Mouse (Mus musculus) midbrain, embryonic 14.5 days (tissue): Measurements from ENCODE around the gene Capn7. TPM values are rescaled to one million over a fixed set of nuclear protein-coding genes. Genes with fewer than 3 reads are reported as not detected.

Experiments used
- ATAC-seq: fragments of 200-750 bp; cut with Nextera tagmentation; 2 replicates; pipeline ENCODE4 v1.8.0; 2017; ENCODE audit warnings: moderate number of reproducible peaks, moderate library complexity; ENCODE audit not compliant: low FRiP score, low TSS enrichment
- DNase-seq: peaks from one replicate; pipeline ENCODE4 v3.0.0-alpha.2; 2015
- H3K27ac ChIP-seq: fragments of 300-500 bp; sonication (generic); replicated peaks from 2 replicates; pipeline ENCODE4 v1.5.1; 2014; ENCODE audit warnings: mild to moderate bottlenecking, low read depth, low read length, moderate library complexity
- H3K27me3 ChIP-seq: fragments of 300-500 bp; sonication (generic); 2 replicates; pipeline ENCODE4 v1.6.1; 2014; ENCODE audit warnings: low read length, control low read depth, mixed read lengths; ENCODE audit not compliant: control insufficient read depth, insufficient read depth
- H3K36me3 ChIP-seq: fragments of 300-500 bp; sonication (generic); 2 replicates; pipeline ENCODE4 v1.6.1; 2014; ENCODE audit warnings: low read length, control low read depth; ENCODE audit not compliant: control insufficient read depth, insufficient read depth
- H3K4me1 ChIP-seq: fragments of 300-500 bp; sonication (generic); 2 replicates; pipeline ENCODE4 v1.6.1; 2014; ENCODE audit warnings: mild to moderate bottlenecking, antibody characterized with exemption, low read length, control low read depth; ENCODE audit not compliant: control insufficient read depth, insufficient read depth
- H3K4me2 ChIP-seq: fragments of 300-500 bp; sonication (generic); 2 replicates; pipeline ENCODE4 v1.6.1; 2014; ENCODE audit warnings: mild to moderate bottlenecking, low read length, moderate library complexity
- H3K4me3 ChIP-seq: fragments of 300-500 bp; sonication (generic); replicated peaks from 2 replicates; pipeline ENCODE4 v1.5.1; 2014; ENCODE audit warnings: low read depth, low read length
- H3K9ac ChIP-seq: fragments of 300-500 bp; sonication (generic); replicated peaks from 2 replicates; pipeline ENCODE4 v1.6.1; 2014; ENCODE audit warnings: mild to moderate bottlenecking, low read length, moderate library complexity
- H3K9me3 ChIP-seq: fragments of 300-500 bp; sonication (generic); 2 replicates; pipeline ENCODE4 v1.6.1; 2016; ENCODE audit warnings: low read length, control low read depth, mixed read lengths; ENCODE audit not compliant: control insufficient read depth
- WGBS: fragments of 180-500 bp; shearing (Covaris S2); extraction: QIAGEN DNeasy Blood & Tissue Kit; methylation state at CpG from one replicate; pipeline ENCODE4 v1.1.7; 2014; 5-methylcytosine and 5-hydroxymethylcytosine counted together
- polyA plus RNA-seq: library from polyadenylated mRNA; unstranded; fragments of >200 nt; fragmentation: Nextera tagmentation; extraction: Ambion mirVana; gene quantifications from 2 replicates; pipeline ENCODE4 v1.2.1, GENCODE M21; 2014

Capn7 gene
- polyA plus RNA-seq, 1 experiment from 2014 or later = 89.4 TPM

DNA sequence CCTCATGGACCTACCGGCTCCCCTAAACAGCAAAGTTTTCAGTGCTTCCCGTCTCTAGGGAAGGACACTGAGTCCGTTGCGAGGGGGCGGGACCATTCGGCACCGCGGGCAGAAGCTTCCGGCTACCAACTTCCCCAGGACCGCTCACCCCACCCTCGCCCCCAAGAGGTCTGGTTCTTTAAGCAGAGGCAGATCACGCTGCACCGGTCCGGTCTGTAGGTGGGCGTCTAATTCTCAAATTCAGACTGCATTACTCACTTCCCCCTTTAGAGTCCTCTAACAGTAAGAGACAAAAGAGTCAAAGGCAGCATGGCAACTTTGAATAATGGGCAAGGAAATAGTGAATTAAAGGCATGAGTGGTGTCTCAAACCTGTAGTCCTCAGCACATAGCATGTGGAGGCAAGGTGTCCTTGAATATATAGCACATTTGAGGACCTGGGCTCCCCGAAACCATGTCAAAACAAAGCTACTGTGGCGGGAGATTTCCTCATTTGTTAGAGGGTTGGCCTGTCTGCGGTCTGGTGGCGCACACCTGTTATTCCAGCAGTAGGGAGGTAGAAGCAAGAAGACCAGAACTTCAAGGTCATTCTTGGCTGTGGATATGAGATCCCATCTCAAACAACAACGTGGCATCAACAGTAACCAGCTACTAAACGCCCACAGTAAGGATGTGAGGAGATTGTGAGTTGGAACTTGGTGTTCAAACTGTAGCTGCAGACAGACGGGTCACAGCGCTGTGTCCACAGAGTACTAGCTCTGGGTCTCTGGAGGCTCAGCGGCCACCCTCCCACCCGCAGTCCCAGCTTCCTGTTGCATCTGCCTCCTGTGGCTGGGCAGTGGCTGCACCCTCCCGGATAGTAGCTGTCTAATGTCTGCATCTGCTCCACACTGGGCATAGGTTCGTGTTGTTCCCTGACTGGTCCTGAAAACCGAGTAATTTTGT lies 12.3 kb upstream of the Capn7 start, which contains the start of gene Dnah1:
TSS of gene Dnah1 (minus strand) at position 48 of the 944 bp plus-strand sequence.
- DNase-seq = peak; percentile 53
- H3K4me1 ChIP-seq = 0 out of 2 replicates have a peak, but pooled peaks cover 5% of the 10 kb centered on the region
- H3K9ac ChIP-seq = no peak within 1 kb of the TSS
- no peaks in the 10 kb centered on the region for H3K36me3 ChIP-seq
- H3K27ac ChIP-seq = no peak within 1 kb of the TSS
- 35% methylated on average over 28 of the region's 28 CpGs for WGBS
- H3K4me3 ChIP-seq = peak within 1 kb of the TSS; percentile 18
- no peaks in the 10 kb centered on the region for H3K9me3 ChIP-seq
- ATAC-seq = no peak
- peak within 1 kb of the TSS; percentile 51 for H3K4me2 ChIP-seq
- no peaks in the 10 kb centered on the region for H3K27me3 ChIP-seq

DNA sequence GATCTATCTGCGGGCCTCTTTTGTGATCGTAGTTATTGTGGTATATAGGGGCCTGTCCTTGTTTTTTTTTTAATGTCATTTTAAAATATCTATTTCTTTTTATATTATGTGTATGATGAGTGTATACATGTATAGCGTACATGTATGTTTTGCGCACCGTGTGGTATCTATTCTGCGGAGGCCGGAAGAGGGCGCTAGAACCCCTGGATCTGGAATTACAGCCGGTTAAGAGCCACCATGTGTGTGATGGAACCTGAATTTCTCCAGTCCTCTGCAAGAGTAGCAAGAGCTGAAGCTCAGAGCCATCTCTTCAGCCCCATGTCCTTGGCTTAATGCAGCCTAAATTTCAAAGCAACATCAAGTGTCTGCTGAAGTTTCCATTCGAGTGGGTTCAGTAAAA lies 11.6 kb upstream of the Capn7 start:
- Histone ChIP-seq H3K27ac (no peak overlapping the region), H3K27me3 (no peaks in the 10 kb centered on the region), H3K4me2 (no peak overlapping the region), H3K4me3 (no peak overlapping the region), H3K36me3 (no peaks in the 10 kb centered on the region), H3K9ac (no peak overlapping the region), H3K9me3 (no peaks in the 10 kb centered on the region), H3K4me1 (0 out of 2 replicates have a peak, but pooled peaks cover 5% of the 10 kb centered on the region)
- DNase-seq (peak; percentile 4), ATAC-seq (no peak)
- WGBS = 73% methylated on average over 10 of the region's 10 CpGs

DNA sequence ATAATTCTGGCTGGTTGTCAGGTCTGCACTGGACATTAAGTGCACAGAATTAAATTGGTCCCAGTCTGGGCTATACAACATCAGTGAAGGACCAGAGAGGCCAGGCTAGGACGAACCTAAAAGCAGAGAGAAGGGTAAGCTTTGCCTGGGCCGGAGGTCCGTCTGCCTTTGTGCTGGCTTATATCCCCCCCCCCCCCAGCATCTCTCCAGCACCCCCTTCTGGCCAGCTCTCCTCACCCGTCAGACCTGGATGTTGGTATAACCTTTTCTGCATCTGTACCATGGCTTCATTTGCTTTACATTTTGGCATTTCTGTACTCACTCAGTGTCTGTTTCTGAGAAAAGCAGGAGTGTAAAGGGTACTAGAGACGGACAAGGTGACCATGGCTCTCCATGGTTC lies 10.9 kb upstream of the Capn7 start:
- H3K4me2 ChIP-seq = no peak overlapping the region
- DNase-seq = no peak
- H3K27me3 ChIP-seq = no peaks in the 10 kb centered on the region
- H3K36me3 ChIP-seq = no peaks in the 10 kb centered on the region
- ATAC-seq = no peak
- H3K4me1 ChIP-seq = 0 out of 2 replicates have a peak, but pooled peaks cover 5% of the 10 kb centered on the region
- H3K4me3 ChIP-seq = no peak overlapping the region
- H3K27ac ChIP-seq = no peak overlapping the region
- 41% methylated on average over 5 of the region's 5 CpGs for WGBS
- H3K9me3 ChIP-seq = no peaks in the 10 kb centered on the region
- H3K9ac ChIP-seq = no peak overlapping the region

DNA sequence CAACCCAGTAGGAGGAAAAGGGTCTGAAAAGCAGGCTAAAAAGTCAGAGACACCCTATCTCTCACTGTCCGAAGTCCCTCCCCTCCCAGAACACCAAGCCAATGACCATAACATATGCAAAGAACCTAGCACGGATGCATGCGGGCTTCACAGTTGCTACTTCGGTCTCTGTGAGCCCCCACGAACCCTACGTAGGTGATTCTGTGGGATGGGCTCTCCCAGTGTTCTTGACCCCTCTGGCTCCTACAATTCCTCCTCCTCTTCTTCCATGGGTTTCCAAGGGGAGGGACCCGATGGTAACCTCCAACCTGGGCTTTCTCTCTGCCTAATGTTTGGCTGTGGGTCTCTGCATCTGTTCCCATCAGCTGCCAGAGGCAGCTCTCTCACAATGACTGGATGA lies 9.7 kb upstream of the Capn7 start:
- WGBS = 82% methylated on average over 7 of the region's 7 CpGs

DNA sequence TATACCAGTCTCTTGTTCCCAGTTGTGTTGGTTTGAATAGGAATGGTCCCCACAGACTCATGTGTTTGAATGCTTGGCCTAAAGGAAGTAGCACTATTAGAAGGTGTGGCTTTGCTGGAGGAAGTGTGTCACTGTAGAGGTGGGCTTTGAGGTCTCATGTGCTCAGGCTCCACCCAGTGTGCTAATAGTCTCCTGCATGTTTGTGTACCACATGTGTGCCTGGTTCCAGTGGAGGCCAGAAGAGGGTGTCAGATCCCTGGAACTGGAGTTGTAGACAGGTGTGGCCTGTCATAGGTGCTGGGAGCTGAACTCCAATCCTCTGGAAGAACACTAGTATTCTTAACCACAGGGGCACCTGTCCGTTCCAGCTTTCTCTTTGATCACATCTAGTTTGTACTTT lies 9.2 kb upstream of the Capn7 start:
- WGBS = 95% methylated on average over 1 of the region's 1 CpGs
- H3K27me3 ChIP-seq = no peaks in the 10 kb centered on the region
- 0 out of 2 replicates have a peak, but pooled peaks cover 5% of the 10 kb centered on the region for H3K4me1 ChIP-seq
- DNase-seq (no peak), ATAC-seq (no peak)
- H3K9ac ChIP-seq = no peak overlapping the region
- H3K4me2 ChIP-seq = no peak overlapping the region
- no peak overlapping the region for H3K4me3 ChIP-seq
- no peak overlapping the region for H3K27ac ChIP-seq
- no peaks in the 10 kb centered on the region for H3K36me3 ChIP-seq
- H3K9me3 ChIP-seq = no peaks in the 10 kb centered on the region

More for the DNA sequence above, 9.7 kb upstream of the Capn7 start:
- H3K27me3 ChIP-seq = no peaks in the 10 kb centered on the region
- H3K27ac ChIP-seq = no peak overlapping the region
- H3K4me2 ChIP-seq = no peak overlapping the region
- no peaks in the 10 kb centered on the region for H3K9me3 ChIP-seq
- no peaks in the 10 kb centered on the region for H3K36me3 ChIP-seq
- ATAC-seq (no peak), DNase-seq (no peak)
- H3K9ac ChIP-seq = no peak overlapping the region
- H3K4me3 ChIP-seq = no peak overlapping the region
- 0 out of 2 replicates have a peak, but pooled peaks cover 5% of the 10 kb centered on the region for H3K4me1 ChIP-seq

DNA sequence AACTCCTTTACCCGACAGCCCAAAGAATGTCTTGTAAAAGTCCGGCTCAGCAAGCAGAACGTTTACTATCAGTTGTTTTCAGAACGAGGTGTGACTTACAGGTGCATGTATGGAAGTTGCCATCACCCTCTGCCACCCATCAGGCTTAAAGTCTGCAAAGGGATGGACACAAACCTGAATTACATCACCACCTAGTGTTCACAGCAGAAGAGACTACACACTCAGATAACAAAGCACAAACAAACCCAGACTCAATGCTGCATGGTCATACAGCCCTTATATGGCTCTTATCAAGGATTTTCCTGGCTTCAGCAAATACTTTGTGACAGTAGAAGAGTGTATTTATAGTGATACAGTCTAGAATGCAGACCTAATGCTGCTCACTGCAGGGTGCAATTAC lies 8.8 kb upstream of the Capn7 start:
- no peaks in the 10 kb centered on the region for H3K27me3 ChIP-seq
- H3K9me3 ChIP-seq = no peaks in the 10 kb centered on the region
- H3K9ac ChIP-seq = no peak overlapping the region
- 84% methylated on average over 4 of the region's 4 CpGs for WGBS
- no peaks in the 10 kb centered on the region for H3K36me3 ChIP-seq
- DNase-seq (peak; percentile 9), ATAC-seq (no peak)
- H3K4me1 ChIP-seq = 0 out of 2 replicates have a peak, but pooled peaks cover 5% of the 10 kb centered on the region
- no peak overlapping the region for H3K4me3 ChIP-seq
- no peak overlapping the region for H3K4me2 ChIP-seq
- H3K27ac ChIP-seq = no peak overlapping the region

DNA sequence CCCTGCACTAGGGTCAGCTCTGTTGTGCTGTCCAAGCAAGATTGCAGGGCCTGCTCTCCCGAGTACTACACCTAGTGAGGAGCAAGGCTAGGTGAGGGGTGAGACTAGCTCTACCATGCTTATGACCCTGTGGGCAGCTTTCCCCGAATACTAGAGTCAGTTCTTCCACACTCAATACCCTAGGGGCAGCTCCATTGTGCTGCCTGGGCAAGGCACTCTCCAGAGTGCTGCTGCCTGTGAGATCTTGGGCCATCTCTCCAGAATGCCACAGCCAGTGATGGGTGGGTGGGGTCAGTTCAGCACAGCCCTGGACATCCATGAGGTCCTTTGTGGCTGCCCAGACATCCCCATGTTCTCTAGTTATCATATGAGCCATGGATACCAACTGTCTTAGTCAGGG lies 6.7 kb upstream of the Capn7 start:
- Histone ChIP-seq H3K9me3 (no peaks in the 10 kb centered on the region), H3K27me3 (no peaks in the 10 kb centered on the region), H3K4me3 (no peak overlapping the region), H3K27ac (no peak overlapping the region), H3K36me3 (no peaks in the 10 kb centered on the region), H3K4me1 (no peaks in the 10 kb centered on the region), H3K4me2 (no peak overlapping the region), H3K9ac (no peak overlapping the region)
- no peak for ATAC-seq
- 58% methylated on average over 2 of the region's 2 CpGs for WGBS
- DNase-seq = no peak

DNA sequence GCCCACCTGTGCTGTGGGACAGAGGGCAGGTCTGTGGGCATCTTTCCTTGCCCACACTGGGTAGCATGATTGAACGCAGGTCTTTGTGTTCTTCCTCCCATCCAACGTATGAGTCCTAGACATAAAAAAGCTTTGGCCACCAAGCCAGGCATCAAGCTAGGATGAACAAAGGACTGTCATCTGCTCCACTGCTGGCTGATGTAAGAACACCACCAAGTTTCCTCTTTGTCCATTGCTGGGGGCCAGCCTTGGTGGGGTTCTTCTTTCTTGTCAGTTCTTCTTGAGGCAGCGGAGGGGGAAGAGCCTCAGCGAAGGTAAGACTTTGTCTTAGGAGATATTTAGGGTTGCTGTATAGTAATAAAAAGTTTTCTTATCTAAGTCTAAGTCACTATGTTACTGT lies 5.5 kb upstream of the Capn7 start:
- DNase-seq (no peak), ATAC-seq (no peak)
- no peaks in the 10 kb centered on the region for H3K36me3 ChIP-seq
- H3K4me2 ChIP-seq = no peak overlapping the region
- no peaks in the 10 kb centered on the region for H3K9me3 ChIP-seq
- 76% methylated on average over 4 of the region's 4 CpGs for WGBS
- no peak overlapping the region for H3K4me3 ChIP-seq
- H3K4me1 ChIP-seq = peaks cover 4% of the 10 kb centered on the region; the same call in 1 of the 2 replicates
- H3K27me3 ChIP-seq = no peaks in the 10 kb centered on the region
- no peak overlapping the region for H3K27ac ChIP-seq
- H3K9ac ChIP-seq = no peak overlapping the region

DNA sequence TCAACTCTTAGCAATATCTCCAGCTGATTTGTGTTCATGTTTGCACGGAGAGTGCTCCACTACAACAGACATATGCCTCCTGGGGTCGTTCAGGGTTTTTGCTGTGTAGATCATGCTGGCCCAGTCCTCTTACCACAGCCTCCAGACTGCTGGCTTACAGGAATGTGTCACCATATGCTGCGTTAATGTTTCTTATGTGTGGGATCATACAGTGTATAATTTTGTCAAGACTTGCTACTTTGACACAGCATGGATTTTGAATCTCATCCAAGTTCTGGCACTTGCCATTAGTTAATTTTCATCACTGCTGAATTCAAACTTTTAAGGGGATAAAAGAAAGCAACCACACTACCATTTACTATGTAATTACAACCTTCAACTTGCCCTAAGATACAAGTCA lies 673 bp upstream of the Capn7 start:
- no peak for DNase-seq
- WGBS = 55% methylated on average over 3 of the region's 3 CpGs
- Histone ChIP-seq H3K27ac (peak overlapping the region; percentile 92), H3K9me3 (no peaks in the 10 kb centered on the region), H3K4me3 (peak overlapping the region; percentile 92), H3K36me3 (0 out of 2 replicates have a peak, but pooled peaks cover 7% of the 10 kb centered on the region), H3K27me3 (no peaks in the 10 kb centered on the region), H3K4me2 (peak overlapping the region; percentile 60), H3K9ac (peak overlapping the region; percentile 46), H3K4me1 (peaks cover 17% of the 10 kb centered on the region)
- ATAC-seq = no peak
